Mouse (Mus musculus) retina, postnatal 1 day (tissue): Measurements from ENCODE around the gene Cers5.
A peak's percentile ranks its signal among the peaks of the same experiment; 100 is the strongest.

Experiments
- DNase-seq: peaks from one replicate; pipeline ENCODE4 v3.0.0-alpha.2; 2012

Cers5 gene

DNA sequence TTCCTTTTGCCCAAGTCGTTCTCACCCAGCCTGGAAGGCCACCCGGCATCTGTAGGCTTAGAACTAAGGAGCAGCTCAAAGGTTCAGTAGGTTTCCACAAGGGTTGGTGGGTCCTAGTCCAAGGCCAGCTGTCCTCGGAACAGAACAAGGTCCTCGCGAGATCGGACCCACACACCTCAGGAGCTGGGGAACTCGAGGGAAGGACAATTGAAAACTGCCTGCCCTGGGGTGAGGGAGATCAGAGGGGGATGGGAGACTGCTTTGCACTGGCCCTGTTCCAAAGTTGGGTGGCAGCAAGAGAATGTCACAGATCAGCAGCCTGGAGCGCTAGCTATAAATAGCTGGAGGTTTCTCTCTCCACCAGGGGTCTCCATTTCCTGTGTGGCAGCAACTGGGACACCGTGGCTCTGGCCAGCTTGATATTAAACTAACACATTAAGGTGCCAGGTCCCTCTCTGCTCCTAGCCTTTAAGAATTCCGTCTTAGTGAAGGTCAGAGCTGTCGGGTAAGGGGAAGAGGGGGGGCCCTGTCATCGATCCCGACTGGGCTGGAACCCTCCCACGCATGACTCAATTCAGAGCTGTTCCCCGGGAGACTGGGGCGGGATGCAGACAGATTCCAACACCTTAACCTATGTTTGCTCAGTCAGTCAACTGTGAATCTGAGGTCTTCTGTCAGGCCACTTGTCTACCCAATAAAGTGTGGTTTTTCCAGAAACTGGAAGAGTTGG is 48.2 kb downstream of the Cers5 start:
- peak; percentile 89 for DNase-seq

GRCm38 (mm10) chr15:99723515-99724291 is 49.0 kb downstream of the Cers5 start:
- no peak for DNase-seq

DNA sequence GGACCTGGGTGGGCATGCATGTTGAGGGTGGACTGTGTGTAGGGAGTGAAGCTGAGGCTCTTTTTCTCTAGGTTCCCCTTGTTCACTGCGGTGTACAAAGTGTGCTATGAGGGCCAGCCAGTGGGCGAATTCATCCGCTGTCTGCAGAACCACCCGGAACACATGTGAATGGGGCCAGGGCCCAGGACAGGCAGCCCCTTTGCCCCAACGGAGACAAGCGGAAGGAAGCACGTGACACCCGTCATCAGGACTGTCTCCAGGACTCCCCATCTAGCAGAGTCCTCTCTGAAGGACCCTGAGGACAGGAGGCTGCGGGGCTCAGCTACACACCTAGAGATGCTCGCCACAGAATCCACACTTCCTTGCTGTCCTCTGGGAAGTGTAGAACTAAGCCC is 49.6 kb downstream of the Cers5 start:
- DNase-seq = no peak

GRCm38 (mm10) chr15:99721921-99722743 is 50.6 kb downstream of the Cers5 start:
- no peak for DNase-seq

- DNase-seq = no peak
Measured at GRCm38 (mm10) chr15:99719865-99720264, 52.8 kb downstream of the Cers5 start.

DNA sequence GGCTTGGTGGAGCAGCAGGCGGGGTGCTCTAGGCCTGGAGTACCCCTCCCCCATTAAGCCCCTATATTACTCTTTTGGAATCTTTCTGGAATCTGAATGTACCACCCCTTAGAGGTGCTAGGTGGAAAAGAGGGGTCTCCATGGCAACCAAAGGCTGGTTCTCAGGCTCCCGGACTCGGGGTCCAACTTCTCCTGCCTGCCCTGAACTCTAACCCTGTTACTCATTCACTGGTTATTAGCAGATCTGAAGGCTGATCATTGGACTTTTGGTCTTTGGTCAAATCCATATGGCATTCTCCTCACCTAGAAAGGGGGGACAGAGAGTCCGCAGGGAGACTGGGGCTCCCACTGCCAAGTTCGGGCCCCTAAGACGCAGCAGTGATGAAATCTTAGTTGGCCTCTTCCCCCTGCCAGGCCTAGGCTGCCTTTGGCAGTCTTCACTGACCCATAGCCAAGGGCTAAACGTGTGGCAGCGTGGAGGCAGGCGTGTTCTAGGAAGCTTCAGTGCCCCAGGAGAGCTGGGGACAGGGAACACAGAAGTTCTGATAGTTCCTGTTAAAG is 54.1 kb downstream of the Cers5 start:
- no peak for DNase-seq

DNA sequence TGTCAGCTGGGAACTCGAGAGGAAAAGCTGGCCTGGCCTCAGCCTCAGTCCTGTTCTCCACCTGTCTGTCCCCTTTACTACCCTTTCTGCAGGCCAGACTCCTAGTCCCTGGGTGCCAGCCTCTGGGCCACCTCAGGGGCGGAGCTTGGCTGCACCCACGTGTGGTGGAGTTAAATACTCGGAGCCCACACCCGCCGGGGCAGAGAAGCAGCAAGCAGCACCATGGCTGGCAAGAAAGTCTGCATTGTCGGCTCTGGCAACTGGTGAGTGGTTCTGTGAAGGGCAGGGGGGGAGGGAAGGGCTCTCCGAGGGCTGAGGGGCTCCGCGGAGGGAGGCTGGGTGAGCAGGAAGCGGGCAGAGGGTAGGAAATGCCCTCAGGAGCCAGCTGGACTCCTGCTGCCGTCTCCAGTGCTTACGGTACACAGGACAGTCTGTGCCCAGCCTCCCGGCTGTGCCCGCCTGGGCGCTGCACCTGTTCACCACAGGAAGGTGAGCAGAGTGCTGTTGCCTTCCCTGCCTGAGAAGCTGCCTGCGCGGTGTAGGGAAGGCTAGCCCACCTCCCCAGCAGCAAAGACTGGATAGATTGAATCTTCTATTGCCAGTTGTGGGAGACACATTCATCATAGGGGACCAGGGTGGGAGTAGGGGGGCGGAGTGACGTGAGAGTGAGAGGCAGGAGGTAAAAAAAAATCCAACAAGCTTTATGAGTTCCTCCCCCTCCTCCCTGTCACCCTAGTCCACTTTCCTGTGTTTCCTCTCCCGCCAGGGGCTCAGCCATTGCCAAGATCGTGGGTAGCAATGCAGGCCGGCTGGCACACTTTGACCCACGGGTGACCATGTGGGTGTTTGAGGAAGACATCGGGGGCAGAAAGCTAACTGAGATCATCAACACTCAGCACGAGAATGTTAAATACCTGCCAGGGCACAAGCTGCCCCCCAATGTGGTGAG is 55.0 kb downstream of the Cers5 start, which contains the start of gene Gpd1:
Gpd1 (plus strand) TSS at position 130 of the 949 bp plus-strand sequence.
- peak; percentile 50 for DNase-seq

- no peak for DNase-seq
Measured at GRCm38 (mm10) chr15:99716814-99717213, 55.9 kb downstream of the Cers5 start.

GRCm38 (mm10) chr15:99715982-99716746 is 56.5 kb downstream of the Cers5 start:
- DNase-seq = no peak

GRCm38 (mm10) chr15:99715361-99715865 is 57.3 kb downstream of the Cers5 start:
- DNase-seq = no peak

DNA sequence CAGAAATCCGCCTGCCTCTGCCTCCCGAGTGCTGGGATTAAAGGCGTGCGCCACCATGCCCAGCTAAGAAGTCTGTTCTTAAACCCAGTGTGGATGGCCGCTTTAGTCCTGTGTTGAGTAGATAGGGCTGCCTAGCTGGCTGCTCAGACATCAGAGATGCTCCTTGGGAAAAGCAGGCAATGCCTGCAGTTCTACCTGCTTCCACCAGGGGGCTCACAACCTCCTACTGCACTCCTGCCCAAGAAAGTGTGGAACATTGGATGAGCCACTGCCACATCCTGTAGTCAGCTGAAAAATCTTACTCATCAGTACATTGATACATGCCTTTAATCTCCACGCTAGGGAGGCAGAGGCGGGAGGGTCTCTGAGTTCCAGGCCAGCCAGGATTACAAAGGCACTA is 57.8 kb downstream of the Cers5 start:
- DNase-seq = peak; percentile 84

- DNase-seq = no peak
Measured at GRCm38 (mm10) chr15:99714206-99714605, 58.5 kb downstream of the Cers5 start.

GRCm38 (mm10) chr15:99713569-99713968 is 59.1 kb downstream of the Cers5 start:
- no peak for DNase-seq

DNA sequence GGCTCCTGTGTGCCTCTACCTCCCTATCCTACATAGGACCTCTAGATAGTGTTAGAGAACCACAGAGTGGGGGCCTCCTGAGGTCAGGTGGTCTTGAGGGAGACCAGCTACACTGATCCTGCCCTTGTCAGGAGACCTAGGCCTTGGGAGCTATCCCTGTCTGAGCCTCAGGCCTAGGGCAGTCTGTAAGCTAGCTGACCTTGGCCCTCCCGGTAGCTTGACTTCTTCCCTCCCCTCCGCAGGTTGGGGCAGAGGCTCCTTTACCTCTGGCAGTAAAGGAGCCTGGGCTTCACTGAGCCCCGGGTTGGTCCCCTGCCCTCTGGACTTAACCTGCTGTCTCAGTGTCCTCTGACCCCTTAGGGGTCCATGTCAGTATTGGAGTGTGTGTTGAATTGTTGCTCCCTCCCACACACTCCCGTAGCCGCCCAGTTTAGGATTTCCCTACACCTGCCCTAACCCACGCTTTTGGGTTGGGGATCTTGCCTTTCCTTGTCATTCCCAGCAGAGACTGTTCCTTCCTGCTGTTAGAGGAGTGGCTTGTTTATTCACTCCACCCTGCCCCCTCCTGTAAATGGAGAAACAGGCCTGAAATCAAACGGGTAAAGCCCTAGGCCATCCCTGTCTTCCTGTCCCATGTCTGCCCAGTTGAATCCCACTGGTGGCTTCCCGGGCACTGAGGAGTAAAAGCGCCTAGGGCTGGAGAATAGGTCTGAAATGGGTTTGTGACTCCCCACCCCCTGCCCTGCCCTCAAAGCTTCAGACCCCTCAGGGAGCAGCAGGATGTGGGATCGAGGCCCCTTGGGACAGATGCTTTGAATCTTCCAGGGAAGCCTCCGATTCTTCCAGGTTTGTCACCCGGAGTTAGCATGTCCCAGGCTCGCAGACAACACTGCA is 59.8 kb downstream of the Cers5 start:
- no peak for DNase-seq

DNA sequence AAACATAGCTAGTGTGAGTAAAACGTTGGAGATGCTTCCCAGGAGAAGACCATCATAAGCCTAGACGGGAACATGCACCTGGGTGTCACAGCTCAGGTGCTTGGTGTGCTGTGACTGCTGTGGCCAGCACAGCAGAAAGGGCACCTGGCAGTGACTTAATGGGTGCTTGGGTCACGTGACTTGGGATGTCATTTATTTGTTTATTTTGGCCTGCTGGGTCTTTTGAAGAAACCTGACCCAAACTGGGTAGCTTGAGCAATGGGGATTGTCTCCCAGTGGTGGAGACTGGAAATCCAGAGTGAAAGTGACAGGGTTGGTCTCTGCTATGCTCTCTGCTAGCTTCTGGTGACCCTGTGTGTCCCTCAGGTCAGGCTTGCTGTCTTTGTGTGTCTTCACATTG is 61.2 kb downstream of the Cers5 start:
- DNase-seq = no peak

DNA sequence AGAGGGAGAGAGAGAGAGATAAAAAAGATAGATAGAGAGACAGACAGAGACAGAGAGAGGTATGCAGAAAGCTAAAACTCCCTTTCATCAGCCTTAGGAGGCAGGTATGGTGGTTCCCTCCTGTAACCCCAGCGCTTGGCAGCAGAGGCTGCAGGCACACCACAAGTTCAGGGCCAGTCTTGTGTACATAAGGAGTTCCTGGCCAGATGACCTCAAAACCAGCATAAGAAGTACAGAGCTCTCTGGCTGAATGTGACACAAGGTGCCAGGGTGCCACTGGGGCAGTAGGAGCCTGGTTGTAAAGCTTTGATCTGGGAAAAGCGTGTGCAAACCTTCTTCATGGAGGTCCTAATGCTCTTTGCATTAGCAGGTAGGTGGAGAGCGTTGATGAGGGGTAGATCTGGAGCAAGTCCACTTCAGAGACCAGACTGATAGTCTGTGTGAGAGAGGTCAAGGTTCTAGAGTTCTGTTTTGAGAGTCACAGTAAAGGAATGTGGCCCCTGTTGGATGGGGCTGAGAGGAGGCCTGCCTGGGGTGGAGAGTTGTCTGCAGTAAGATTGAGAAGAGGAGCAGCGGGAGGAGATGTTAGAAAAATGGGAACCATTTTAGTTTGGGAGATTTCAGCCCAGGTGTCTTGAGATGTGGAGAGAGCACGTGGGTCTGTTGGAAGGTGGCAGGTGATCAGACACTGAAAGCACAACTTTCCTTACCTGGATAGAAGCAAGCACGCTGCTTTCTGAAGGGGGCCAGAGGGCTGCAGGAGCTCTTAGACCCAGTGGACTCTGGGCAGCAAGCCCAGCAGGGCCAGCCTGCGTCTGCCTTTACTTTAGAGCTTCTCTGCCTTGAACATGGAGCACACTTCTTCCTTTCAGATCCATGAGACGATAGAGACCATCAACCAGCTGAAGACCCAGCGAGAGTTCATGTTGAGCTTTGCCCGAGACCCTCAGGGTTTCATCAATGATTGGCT is 62.2 kb downstream of the Cers5 start:
- DNase-seq = no peak

- DNase-seq = no peak
Measured at GRCm38 (mm10) chr15:99708176-99708575, 64.5 kb downstream of the Cers5 start.

- peak; percentile 81 for DNase-seq
Measured at GRCm38 (mm10) chr15:99705440-99706048, 67.1 kb downstream of the Cers5 start, which contains the start of gene Gm17349. TSS of gene Gm17349 (minus strand) at chr15:99705490.
